Mouse (Mus musculus): ENCODE results near the gene Fbxo36. TPM values are rescaled to one million over a fixed set of nuclear protein-coding genes. Genes with fewer than 3 reads are reported as not detected.

Fbxo36 gene
- total and polyA plus RNA-seq, 2 experiments from 2014 or later: 8.3 to 12.8 TPM

DNA sequence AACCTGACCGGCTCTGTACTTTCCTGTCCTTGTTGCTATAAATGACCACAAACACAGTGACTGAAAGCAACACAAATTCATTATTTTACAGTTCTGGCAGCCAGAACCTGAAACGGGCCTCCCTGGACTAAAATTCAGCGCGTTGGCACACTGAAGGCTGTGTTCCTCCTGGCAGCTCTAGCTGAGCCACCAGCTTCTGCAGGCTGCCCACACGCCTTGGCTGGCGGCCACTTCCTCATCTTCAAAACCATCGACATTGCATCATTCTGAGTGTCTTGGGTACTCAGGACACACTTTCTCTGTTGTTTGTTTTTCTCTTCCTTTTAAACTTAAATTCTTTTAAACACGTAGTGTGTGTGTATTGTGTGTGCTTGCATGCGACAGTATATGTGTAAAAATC lies 96.0 kb downstream of the Fbxo36 start:
- no peak overlapping the region for H3K4me3 ChIP-seq (ENCODE audit: low read depth, low read length)
- H3K4me2 ChIP-seq (ENCODE audit: low read depth, low read length): no peak overlapping the region
- peaks cover 33% of the 10 kb centered on the region for H3K27me3 ChIP-seq (ENCODE audit: control insufficient read depth, insufficient read depth, low read length)
- no peak overlapping the region for H3K27ac ChIP-seq (ENCODE audit: low read depth)
- H3K4me1 ChIP-seq (ENCODE audit: control insufficient read depth, insufficient read depth): peaks cover 3% of the 10 kb centered on the region; the same call in 1 of the 2 replicates
- WGBS: 48% methylated on average over 9 of the region's 9 CpGs
- H3K9ac ChIP-seq (replicated peaks; ENCODE audit: low read depth, low read length): no peak overlapping the region
- H3K36me3 ChIP-seq (replicated peaks; ENCODE audit: control insufficient read depth, insufficient read depth, low read length): no peaks in the 10 kb centered on the region
- DNase-seq (ENCODE audit: low spot score) (no peak), ATAC-seq (ENCODE audit: insufficient read depth, low read depth) (no peak)
- TF ChIP-seq CTCF (IDR thresholded peaks at IDR 0.05; ENCODE audit: low read depth): no peak
- no peak for TF ChIP-seq EP300 (IDR thresholded peaks at IDR 0.05; ENCODE audit: low read depth)
- H3K9me3 ChIP-seq (replicated peaks; ENCODE audit: control insufficient read depth, low read length): no peaks in the 10 kb centered on the region

GRCm38 (mm10) chr1:84936716-84937510 lies 97.3 kb downstream of the Fbxo36 start:
- no peak overlapping the region for H3K9ac ChIP-seq (replicated peaks; ENCODE audit: low read depth, low read length)
- no peak overlapping the region for H3K27ac ChIP-seq (ENCODE audit: low read depth)
- ATAC-seq (ENCODE audit: insufficient read depth, low read depth) (no peak), DNase-seq (ENCODE audit: low spot score) (no peak)
- peaks cover 3% of the 10 kb centered on the region; the same call in 1 of the 2 replicates for H3K4me1 ChIP-seq (ENCODE audit: control insufficient read depth, insufficient read depth)
- H3K36me3 ChIP-seq (replicated peaks; ENCODE audit: control insufficient read depth, insufficient read depth, low read length): no peaks in the 10 kb centered on the region
- H3K4me2 ChIP-seq (ENCODE audit: low read depth, low read length): no peak overlapping the region
- whole genome bisulfite sequencing: 83% methylated on average over 19 of the region's 19 CpGs
- TF ChIP-seq EP300 (IDR thresholded peaks at IDR 0.05; ENCODE audit: low read depth) (no peak), CTCF (IDR thresholded peaks at IDR 0.05; ENCODE audit: low read depth) (no peak)
- no peak overlapping the region for H3K4me3 ChIP-seq (ENCODE audit: low read depth, low read length)
- peaks cover 33% of the 10 kb centered on the region for H3K27me3 ChIP-seq (ENCODE audit: control insufficient read depth, insufficient read depth, low read length)
- H3K9me3 ChIP-seq (replicated peaks; ENCODE audit: control insufficient read depth, low read length): no peaks in the 10 kb centered on the region

GRCm38 (mm10) chr1:84939466-84939865 lies 99.8 kb downstream of the Fbxo36 start:
- no peak for TF ChIP-seq CTCF (IDR thresholded peaks at IDR 0.05; ENCODE audit: low read depth)
- no peak for TF ChIP-seq EP300 (IDR thresholded peaks at IDR 0.05; ENCODE audit: low read depth)
- Histone ChIP-seq H3K4me2 (ENCODE audit: low read depth, low read length) (no peak overlapping the region), H3K4me3 (ENCODE audit: low read depth, low read length) (no peak overlapping the region), H3K9me3 (replicated peaks; ENCODE audit: control insufficient read depth, low read length) (0 out of 2 replicates have a peak, but pooled peaks cover 6% of the 10 kb centered on the region), H3K27ac (ENCODE audit: low read depth) (no peak overlapping the region), H3K36me3 (replicated peaks; ENCODE audit: control insufficient read depth, insufficient read depth, low read length) (no peaks in the 10 kb centered on the region), H3K9ac (replicated peaks; ENCODE audit: low read depth, low read length) (no peak overlapping the region), H3K4me1 (ENCODE audit: control insufficient read depth, insufficient read depth) (no peaks in the 10 kb centered on the region), H3K27me3 (ENCODE audit: control insufficient read depth, insufficient read depth, low read length) (peaks cover 14% of the 10 kb centered on the region; the same call in 1 of the 2 replicates)
- ATAC-seq (ENCODE audit: insufficient read depth, low read depth) (no peak), DNase-seq (ENCODE audit: low spot score) (no peak)
- 71% methylated on average over 4 of the region's 4 CpGs for WGBS

GRCm38 (mm10) chr1:84940322-84940721 lies 100.7 kb downstream of the Fbxo36 start:
- 91% methylated on average over 2 of the region's 2 CpGs for WGBS
- no peak for DNase-seq (ENCODE audit: low spot score)

DNA sequence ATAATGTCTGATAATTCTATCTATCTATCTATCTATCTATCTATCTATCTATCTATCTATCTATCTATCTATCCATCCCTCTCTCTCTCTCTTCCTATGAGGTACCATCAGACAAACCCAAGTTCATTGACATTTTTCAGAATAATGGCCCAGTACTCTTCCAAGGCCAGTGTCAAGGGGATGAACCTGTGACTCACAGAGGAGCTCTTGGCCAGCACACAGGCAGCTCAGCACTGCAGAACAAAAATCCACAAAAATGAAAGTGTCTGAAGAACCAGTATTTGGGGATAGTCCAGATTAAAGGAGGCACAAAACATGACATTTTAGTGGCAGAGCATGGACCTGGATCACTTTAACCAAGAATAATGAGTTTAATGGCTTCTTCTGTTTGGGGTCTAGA lies 103.0 kb downstream of the Fbxo36 start:
- Histone ChIP-seq H3K9ac (replicated peaks; ENCODE audit: low read depth, low read length) (no peak overlapping the region), H3K36me3 (replicated peaks; ENCODE audit: control insufficient read depth, insufficient read depth, low read length) (no peaks in the 10 kb centered on the region), H3K4me2 (ENCODE audit: low read depth, low read length) (no peak overlapping the region), H3K4me1 (ENCODE audit: control insufficient read depth, insufficient read depth) (no peaks in the 10 kb centered on the region), H3K27me3 (ENCODE audit: control insufficient read depth, insufficient read depth, low read length) (no peaks in the 10 kb centered on the region), H3K9me3 (replicated peaks; ENCODE audit: control insufficient read depth, low read length) (0 out of 2 replicates have a peak, but pooled peaks cover 6% of the 10 kb centered on the region), H3K27ac (ENCODE audit: low read depth) (no peak overlapping the region), H3K4me3 (ENCODE audit: low read depth, low read length) (no peak overlapping the region)
- TF ChIP-seq CTCF (IDR thresholded peaks at IDR 0.05; ENCODE audit: low read depth) (no peak), EP300 (IDR thresholded peaks at IDR 0.05; ENCODE audit: low read depth) (no peak)
- ATAC-seq (ENCODE audit: insufficient read depth, low read depth): no peak
- no peak for DNase-seq (ENCODE audit: low spot score)

More at GRCm38 (mm10) chr1:84940322-84940721, 100.7 kb downstream of the Fbxo36 start:
- Histone ChIP-seq H3K27ac (ENCODE audit: low read depth) (no peak overlapping the region), H3K36me3 (replicated peaks; ENCODE audit: control insufficient read depth, insufficient read depth, low read length) (no peaks in the 10 kb centered on the region), H3K4me1 (ENCODE audit: control insufficient read depth, insufficient read depth) (no peaks in the 10 kb centered on the region), H3K9ac (replicated peaks; ENCODE audit: low read depth, low read length) (no peak overlapping the region), H3K9me3 (replicated peaks; ENCODE audit: control insufficient read depth, low read length) (0 out of 2 replicates have a peak, but pooled peaks cover 6% of the 10 kb centered on the region), H3K4me2 (ENCODE audit: low read depth, low read length) (no peak overlapping the region), H3K4me3 (ENCODE audit: low read depth, low read length) (no peak overlapping the region), H3K27me3 (ENCODE audit: control insufficient read depth, insufficient read depth, low read length) (peaks cover 6% of the 10 kb centered on the region; the same call in 1 of the 2 replicates)
- ATAC-seq (ENCODE audit: insufficient read depth, low read depth): no peak
- TF ChIP-seq EP300 (IDR thresholded peaks at IDR 0.05; ENCODE audit: low read depth): no peak
- no peak for TF ChIP-seq CTCF (IDR thresholded peaks at IDR 0.05; ENCODE audit: low read depth)
